Mouse (Mus musculus): Measurements from ENCODE around the gene Olfm2. TPM values are rescaled to one million over a fixed set of nuclear protein-coding genes. Genes with fewer than 3 reads are reported as not detected.

Gene Olfm2
- total RNA-seq, 1 experiment = 2.2 TPM

- Histone ChIP-seq H3K4me1 (ENCODE audit: control insufficient read depth in 2 of 2, insufficient read depth in 2 of 2, low read length in 2 of 2, poor library complexity in 1 of 2) (peaks cover 0 to 14% of the 10 kb centered on the region in 2 experiments; a peak in 2 of 4 replicates), H3K4me3 (ENCODE audit: insufficient read depth in 1 of 2, low read depth in 1 of 2, low read length in 2 of 2, poor library complexity in 1 of 2, severe bottlenecking in 1 of 2) (no peak overlapping the region), H3K9me3 (ENCODE audit: control insufficient read depth, insufficient read depth, low read depth, low read length) (no peaks in the 10 kb centered on the region), H3K27ac (ENCODE audit: insufficient read depth, low read depth, low read length, poor library complexity, severe bottlenecking) (no peak overlapping the region), H3K36me3 (ENCODE audit: control insufficient read depth, insufficient read depth, low read length, poor library complexity, severe bottlenecking) (peaks cover 33% of the 10 kb centered on the region), H3K9ac (ENCODE audit: insufficient read depth, low read depth, low read length, poor library complexity, severe bottlenecking) (no peak overlapping the region)
- in situ Hi-C loops (cut with MboI; ENCODE audit: low sequenced_read_pairs in 2 of 2, unreplicated experiment in 2 of 2) = no loop called here
- TF ChIP-seq ZC3H11A (IDR thresholded peaks at IDR 0.05; ENCODE audit: borderline replicate concordance, low read depth, low read length) = no peak
- no peak for TF ChIP-seq MAFK (IDR thresholded peaks at IDR 0.05; ENCODE audit: insufficient read depth, low read depth, low read length)
- TF ChIP-seq HCFC1 (IDR thresholded peaks at IDR 0.05; ENCODE audit: borderline replicate concordance, insufficient read depth, low read length) = no peak
- TF ChIP-seq ZNF384 (IDR thresholded peaks at IDR 0.05; ENCODE audit: low read depth, low read length) = no peak
- TF ChIP-seq CHD2 (IDR thresholded peaks at IDR 0.05; ENCODE audit: low read depth, low read length) = no peak
- no peak for DNase-seq (ENCODE audit: low read depth, low spot score)
These were observed 80.2 kb downstream of the Olfm2 start for GRCm38 (mm10) chr9:20665925-20666324.

GRCm38 (mm10) chr9:20664982-20665637 lies 81.0 kb downstream of the Olfm2 start:
- H3K4me1 ChIP-seq (ENCODE audit: control insufficient read depth in 2 of 2, insufficient read depth in 2 of 2, low read length in 2 of 2, poor library complexity in 1 of 2) = peaks cover 0 to 16% of the 10 kb centered on the region in 2 experiments; a peak in 2 of 4 replicates
- H3K9me3 ChIP-seq (ENCODE audit: control insufficient read depth, insufficient read depth, low read depth, low read length) = no peaks in the 10 kb centered on the region
- TF ChIP-seq CHD2 (IDR thresholded peaks at IDR 0.05; ENCODE audit: low read depth, low read length) (no peak), HCFC1 (IDR thresholded peaks at IDR 0.05; ENCODE audit: borderline replicate concordance, insufficient read depth, low read length) (no peak), ZNF384 (IDR thresholded peaks at IDR 0.05; ENCODE audit: low read depth, low read length) (no peak), MAFK (IDR thresholded peaks at IDR 0.05; ENCODE audit: insufficient read depth, low read depth, low read length) (no peak), ZC3H11A (IDR thresholded peaks at IDR 0.05; ENCODE audit: borderline replicate concordance, low read depth, low read length) (no peak)
- no peak overlapping the region for H3K9ac ChIP-seq (ENCODE audit: insufficient read depth, low read depth, low read length, poor library complexity, severe bottlenecking)
- H3K27ac ChIP-seq (ENCODE audit: insufficient read depth, low read depth, low read length, poor library complexity, severe bottlenecking) = no peak overlapping the region
- DNase-seq (ENCODE audit: low read depth, low spot score) = no peak
- no peak overlapping the region for H3K4me3 ChIP-seq (ENCODE audit: insufficient read depth in 1 of 2, low read depth in 1 of 2, low read length in 2 of 2, poor library complexity in 1 of 2, severe bottlenecking in 1 of 2)
- in situ Hi-C loops (cut with MboI; ENCODE audit: low sequenced_read_pairs in 2 of 2, unreplicated experiment in 2 of 2) = no loop called here
- peaks cover 41% of the 10 kb centered on the region for H3K36me3 ChIP-seq (ENCODE audit: control insufficient read depth, insufficient read depth, low read length, poor library complexity, severe bottlenecking)

GRCm38 (mm10) chr9:20664366-20664765 lies 81.8 kb downstream of the Olfm2 start:
- in situ Hi-C loops (cut with MboI; ENCODE audit: low sequenced_read_pairs in 2 of 2, unreplicated experiment in 2 of 2) = no loop called here
- Histone ChIP-seq H3K27ac (ENCODE audit: insufficient read depth, low read depth, low read length, poor library complexity, severe bottlenecking) (no peak overlapping the region), H3K9me3 (ENCODE audit: control insufficient read depth, insufficient read depth, low read depth, low read length) (no peaks in the 10 kb centered on the region), H3K9ac (ENCODE audit: insufficient read depth, low read depth, low read length, poor library complexity, severe bottlenecking) (no peak overlapping the region), H3K4me1 (ENCODE audit: control insufficient read depth in 2 of 2, insufficient read depth in 2 of 2, low read length in 2 of 2, poor library complexity in 1 of 2) (peaks cover 0 to 16% of the 10 kb centered on the region in 2 experiments; a peak in 2 of 4 replicates), H3K36me3 (ENCODE audit: control insufficient read depth, insufficient read depth, low read length, poor library complexity, severe bottlenecking) (peaks cover 43% of the 10 kb centered on the region), H3K4me3 (ENCODE audit: insufficient read depth in 1 of 2, low read depth in 1 of 2, low read length in 2 of 2, poor library complexity in 1 of 2, severe bottlenecking in 1 of 2) (no peak overlapping the region)
- no peak for DNase-seq (ENCODE audit: low read depth, low spot score)
- TF ChIP-seq CHD2 (IDR thresholded peaks at IDR 0.05; ENCODE audit: low read depth, low read length) (no peak), HCFC1 (IDR thresholded peaks at IDR 0.05; ENCODE audit: borderline replicate concordance, insufficient read depth, low read length) (no peak), ZNF384 (IDR thresholded peaks at IDR 0.05; ENCODE audit: low read depth, low read length) (no peak), ZC3H11A (IDR thresholded peaks at IDR 0.05; ENCODE audit: borderline replicate concordance, low read depth, low read length) (no peak), MAFK (IDR thresholded peaks at IDR 0.05; ENCODE audit: insufficient read depth, low read depth, low read length) (no peak)

- no peak overlapping the region for H3K9ac ChIP-seq (ENCODE audit: insufficient read depth, low read depth, low read length, poor library complexity, severe bottlenecking)
- no peak for DNase-seq (ENCODE audit: low read depth, low spot score)
- peaks cover 0 to 18% of the 10 kb centered on the region in 2 experiments; a peak in 2 of 4 replicates for H3K4me1 ChIP-seq (ENCODE audit: control insufficient read depth in 2 of 2, insufficient read depth in 2 of 2, low read length in 2 of 2, poor library complexity in 1 of 2)
- in situ Hi-C loops (cut with MboI; ENCODE audit: low sequenced_read_pairs in 2 of 2, unreplicated experiment in 2 of 2) = no loop called here
- H3K36me3 ChIP-seq (ENCODE audit: control insufficient read depth, insufficient read depth, low read length, poor library complexity, severe bottlenecking) = peaks cover 47% of the 10 kb centered on the region
- TF ChIP-seq HCFC1 (IDR thresholded peaks at IDR 0.05; ENCODE audit: borderline replicate concordance, insufficient read depth, low read length) (no peak), ZC3H11A (IDR thresholded peaks at IDR 0.05; ENCODE audit: borderline replicate concordance, low read depth, low read length) (no peak), MAFK (IDR thresholded peaks at IDR 0.05; ENCODE audit: insufficient read depth, low read depth, low read length) (no peak), ZNF384 (IDR thresholded peaks at IDR 0.05; ENCODE audit: low read depth, low read length) (no peak), CHD2 (IDR thresholded peaks at IDR 0.05; ENCODE audit: low read depth, low read length) (no peak)
- H3K4me3 ChIP-seq (ENCODE audit: insufficient read depth in 1 of 2, low read depth in 1 of 2, low read length in 2 of 2, poor library complexity in 1 of 2, severe bottlenecking in 1 of 2) = no peak overlapping the region
- no peaks in the 10 kb centered on the region for H3K9me3 ChIP-seq (ENCODE audit: control insufficient read depth, insufficient read depth, low read depth, low read length)
- H3K27ac ChIP-seq (ENCODE audit: insufficient read depth, low read depth, low read length, poor library complexity, severe bottlenecking) = no peak overlapping the region
These were observed 82.2 kb downstream of the Olfm2 start for GRCm38 (mm10) chr9:20663956-20664355.

Data from ES-E14 (cell line).